Mouse (Mus musculus) kidney, embryonic 16.5 days (tissue): Measurements from ENCODE around the gene Gnl1. TPM values are rescaled to one million over a fixed set of nuclear protein-coding genes. Genes with fewer than 3 reads are reported as not detected.
"Not testable (repeated sequence)": the region's sequence is repeated elsewhere in the genome, so short reads cannot be mapped to it uniquely, and the experiment has no call there.

Experiments used
- ATAC-seq: fragments of 200-750 bp; cut with Nextera tagmentation; 2 replicates; pipeline ENCODE4 v1.8.0; 2017; ENCODE audit warnings: moderate TSS enrichment; ENCODE audit not compliant: low FRiP score, low TSS enrichment
- H3K27ac ChIP-seq: fragments of 300-500 bp; sonication (generic); 2 replicates; pipeline ENCODE4 v1.5.1; 2014; ENCODE audit warnings: low read length
- H3K27me3 ChIP-seq: fragments of 300-500 bp; sonication (generic); 2 replicates; pipeline ENCODE4 v1.6.1; 2014; ENCODE audit warnings: low read length, control low read depth, mixed read lengths; ENCODE audit not compliant: insufficient read depth
- H3K36me3 ChIP-seq: fragments of 300-500 bp; sonication (generic); 2 replicates; pipeline ENCODE4 v1.6.1; 2014; ENCODE audit warnings: low read length, control low read depth, mixed read lengths; ENCODE audit not compliant: insufficient read depth
- H3K4me1 ChIP-seq: fragments of 300-500 bp; sonication (generic); 2 replicates; pipeline ENCODE4 v1.6.1; 2014; ENCODE audit warnings: low read length, control low read depth, mixed read lengths; ENCODE audit not compliant: insufficient read depth
- H3K4me2 ChIP-seq: fragments of 300-500 bp; sonication (generic); replicated peaks from 2 replicates; pipeline ENCODE4 v1.6.1; 2014; ENCODE audit warnings: low read depth, low read length
- H3K4me3 ChIP-seq: fragments of 300-500 bp; sonication (generic); 2 replicates; pipeline ENCODE4 v1.5.1; 2014; ENCODE audit warnings: mild to moderate bottlenecking, low read length
- H3K9ac ChIP-seq: fragments of 300-500 bp; sonication (generic); replicated peaks from 2 replicates; pipeline ENCODE4 v1.6.1; 2014; ENCODE audit warnings: low read length
- H3K9me3 ChIP-seq: fragments of 300-500 bp; sonication (generic); 2 replicates; pipeline ENCODE4 v1.6.1; 2016; ENCODE audit warnings: low read length, control low read depth
- WGBS: fragments of 180-500 bp; shearing (Covaris S2); extraction: QIAGEN DNeasy Blood & Tissue Kit; methylation state at CpG from one replicate; pipeline ENCODE4 v1.1.7; 2014; 5-methylcytosine and 5-hydroxymethylcytosine counted together
- microRNA counts: library from miRNA; unstranded; fragments of <30 nt; microRNA quantifications from one replicate; lab custom pipeline; 2016
- microRNA-seq: library from miRNA; unstranded; fragments of <30 nt; microRNA quantifications from one replicate; pipeline ENCODE4, GENCODE M21; 2016
- polyA plus RNA-seq: library from polyadenylated mRNA; unstranded; fragments of >200 nt; fragmentation: Nextera tagmentation; extraction: Ambion mirVana; gene quantifications from 2 replicates; pipeline ENCODE4 v1.2.1, GENCODE M21; 2015

The Gnl1 gene
- polyA plus RNA-seq, 1 experiment from 2014 or later, result 57.8 TPM

DNA sequence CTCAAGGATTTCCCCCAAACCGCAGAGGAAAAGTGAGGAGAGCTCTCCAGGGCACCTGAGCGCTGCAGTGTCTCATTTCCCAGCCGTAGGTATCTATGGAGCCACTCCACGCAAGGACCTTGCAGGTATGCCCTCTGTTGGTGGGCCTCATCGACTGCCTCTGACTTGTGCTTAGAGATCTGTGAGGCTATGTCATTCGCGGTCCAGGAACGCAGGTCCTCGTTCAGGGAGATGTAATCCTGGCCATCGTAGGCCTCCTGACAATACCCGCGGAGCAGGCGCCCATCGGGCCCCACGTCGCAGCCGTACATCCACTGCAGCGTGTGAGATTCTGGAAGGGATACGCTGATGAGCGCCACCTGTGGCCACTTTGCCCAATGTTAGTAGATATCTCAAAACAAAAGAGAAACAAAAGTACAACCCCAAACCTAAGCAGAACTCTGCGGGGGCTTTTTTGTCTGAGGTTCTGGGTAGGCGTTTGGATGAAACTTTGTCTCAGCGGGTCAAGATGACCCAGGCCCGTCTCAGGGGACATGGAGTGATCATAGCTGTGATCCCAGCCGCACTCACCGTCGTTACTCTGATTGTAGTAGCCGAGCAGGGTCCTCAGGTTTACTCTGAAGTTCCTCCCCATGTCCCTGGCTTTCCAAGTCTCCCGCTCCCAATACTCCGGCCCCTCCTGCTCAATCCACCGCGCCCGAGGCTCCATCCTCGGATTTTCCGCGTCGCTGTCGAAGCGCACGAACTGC, 52.1 kb downstream of the Gnl1 start:
- H3K9ac ChIP-seq, result peak overlapping the region; percentile 55
- H3K4me3 ChIP-seq, result peak overlapping the region; percentile 54
- H3K27ac ChIP-seq, H3K4me1 ChIP-seq, H3K36me3 ChIP-seq, H3K9me3 ChIP-seq, H3K27me3 ChIP-seq: not testable (repeated sequence)
- peak overlapping the region; percentile 87 for H3K4me2 ChIP-seq
- peak; percentile 70 for ATAC-seq
- 2% methylated on average over 40 of the region's 40 CpGs for WGBS

DNA sequence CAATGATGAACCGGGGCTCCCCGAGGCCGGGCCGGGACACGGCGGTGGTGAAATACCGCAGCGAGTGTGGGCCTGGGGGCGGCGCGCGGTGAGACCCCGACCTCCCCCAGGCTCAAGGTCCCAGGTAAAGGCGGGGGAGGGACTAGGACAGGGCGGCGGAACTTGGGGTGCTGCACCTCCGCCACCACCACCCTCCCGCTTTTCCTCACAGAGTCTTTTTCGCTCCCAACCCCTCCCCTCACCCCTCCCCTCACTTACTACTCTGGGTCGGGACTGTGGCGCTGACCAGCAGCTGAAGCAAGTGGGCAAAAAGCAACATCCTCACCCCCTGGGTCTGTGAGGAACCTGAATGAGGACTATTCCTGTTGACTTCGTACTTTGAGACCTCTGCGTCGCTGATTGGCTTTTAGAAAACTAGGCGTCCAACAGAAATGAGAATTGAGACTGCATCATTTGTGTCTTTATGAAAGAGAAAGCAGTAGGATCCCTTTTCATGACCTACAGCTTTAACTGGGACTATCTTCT, 52.8 kb downstream of the Gnl1 start, which contains the start of gene H2-T23:
Gene H2-T23, minus strand, starts transcription at position 505 of the 525 bp plus-strand sequence.
- H3K9me3 ChIP-seq, H3K27ac ChIP-seq, H3K4me1 ChIP-seq, H3K27me3 ChIP-seq, H3K36me3 ChIP-seq: not testable (repeated sequence)
- Histone ChIP-seq H3K9ac (peak within 1 kb of the TSS; percentile 55), H3K4me2 (peak within 1 kb of the TSS; percentile 87), H3K4me3 (peak within 1 kb of the TSS; percentile 54)
- under 1% methylated on average over 24 of the region's 25 CpGs for WGBS
- ATAC-seq, result peak; percentile 58; the same call in 1 of the 2 replicates

DNA sequence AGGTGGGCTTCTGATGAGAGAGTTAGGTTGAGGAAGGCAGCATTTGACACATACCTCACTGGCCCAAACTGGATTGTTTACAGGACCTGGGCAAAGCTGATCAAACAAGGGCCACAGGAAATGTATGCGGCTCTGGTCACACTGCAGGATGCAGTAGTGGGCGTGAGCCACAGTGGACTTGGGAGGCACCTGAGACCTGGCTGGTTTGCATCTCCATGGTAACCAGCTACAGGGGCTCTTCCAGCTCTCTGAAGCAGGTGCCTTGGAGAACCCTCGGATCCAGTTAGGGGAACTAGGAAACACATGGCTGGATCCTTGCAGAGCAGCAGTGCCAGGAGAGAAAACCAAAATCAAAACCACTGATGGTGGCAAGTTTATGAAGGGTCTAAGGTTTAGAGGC, 54.9 kb downstream of the Gnl1 start:
- H3K27me3 ChIP-seq, H3K9ac ChIP-seq: not testable (repeated sequence)
- WGBS, result 47% methylated on average over 3 of the region's 3 CpGs

DNA sequence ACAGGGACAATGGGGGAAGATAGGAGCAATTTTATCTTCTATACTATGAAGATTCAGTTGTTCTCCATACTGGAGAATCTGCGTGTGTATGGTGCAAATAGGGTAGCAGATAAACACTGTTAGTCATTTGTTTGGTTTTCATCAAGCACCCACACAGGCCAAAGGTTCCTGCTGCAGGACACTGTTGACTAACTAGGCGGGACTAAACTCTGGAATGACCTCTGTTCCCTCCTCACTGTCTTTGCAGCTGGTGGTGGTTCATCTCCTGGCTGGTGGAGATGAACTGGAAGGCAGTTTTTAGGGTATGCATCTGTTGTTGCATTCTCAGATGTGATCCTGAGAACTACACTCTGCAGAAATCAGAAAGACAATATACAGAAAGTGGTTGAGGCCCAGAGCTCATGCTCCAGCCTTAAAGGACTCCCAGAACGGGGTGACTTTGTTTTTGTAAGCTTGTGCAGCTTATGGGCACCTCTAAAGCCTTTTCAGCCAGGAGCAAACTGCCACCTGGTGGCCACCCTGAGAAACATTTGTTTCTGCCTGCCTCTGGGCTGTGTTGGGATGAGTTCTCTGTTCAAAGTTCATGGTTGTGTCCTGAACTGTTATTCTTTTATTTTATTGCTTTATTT, 55.5 kb downstream of the Gnl1 start:
- not testable (repeated sequence) for H3K9me3 ChIP-seq, H3K36me3 ChIP-seq, H3K4me3 ChIP-seq, H3K27me3 ChIP-seq, H3K27ac ChIP-seq, H3K4me1 ChIP-seq, H3K4me2 ChIP-seq, H3K9ac ChIP-seq
- WGBS, result 35% methylated on average over 3 of the region's 3 CpGs
- ATAC-seq, result peak; percentile 49; the same call in 1 of the 2 replicates

More for the DNA sequence above, 54.9 kb downstream of the Gnl1 start:
- not testable (repeated sequence) for H3K4me3 ChIP-seq, H3K4me2 ChIP-seq, H3K4me1 ChIP-seq, H3K27ac ChIP-seq, H3K9me3 ChIP-seq, H3K36me3 ChIP-seq, ATAC-seq

DNA sequence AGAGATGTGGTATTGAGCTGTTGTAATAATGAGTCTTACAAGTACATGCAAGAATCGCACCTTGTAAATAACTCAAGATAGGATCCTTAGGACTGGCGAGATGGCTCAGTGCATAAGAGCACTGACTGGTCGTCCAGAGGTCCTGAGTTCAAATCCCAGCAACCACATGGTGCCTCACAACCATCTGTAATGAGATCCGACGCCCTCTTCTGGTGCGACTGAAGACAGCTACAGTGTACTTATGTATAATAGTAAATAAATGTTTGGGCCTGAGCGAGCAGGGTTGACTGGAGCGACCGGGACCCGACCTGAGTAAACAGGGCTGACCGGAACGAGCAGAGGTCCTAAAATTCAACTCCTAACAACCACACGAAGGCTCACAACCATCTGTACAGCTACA, 56.5 kb downstream of the Gnl1 start:
- not testable (repeated sequence) for H3K4me3 ChIP-seq

More for the DNA sequence above, 56.5 kb downstream of the Gnl1 start:
- not testable (repeated sequence) for H3K36me3 ChIP-seq, H3K27ac ChIP-seq, H3K4me1 ChIP-seq, H3K9me3 ChIP-seq, H3K4me2 ChIP-seq, H3K9ac ChIP-seq, H3K27me3 ChIP-seq, ATAC-seq
- 86% methylated on average over 13 of the region's 13 CpGs for WGBS

MicroRNA genes within 50 kb of the gene (microRNA counts, 519-probe panel; counts per million panel counts)
- microRNA mmu-miR-877 (lab: Ali Mortazavi, UCI), result 2,180 counts per million, percentile 55 among the panel's probes with 10 or more counts

Small RNAs within 50 kb of the gene (microRNA-seq; reads per million reads assigned to microRNA genes)
- gene Mir877, result 39.2 reads per million, percentile 46 among the genes with 10 or more reads in this experiment

Other genes with a start within 250 kb of the Gnl1 start
- 33.5 and 40.4 TPM in 2 replicates for gene Ier3, start 158.2 kb upstream of the Gnl1 start, polyA plus RNA-seq
- 52.7 and 56.9 TPM in 2 replicates for gene Flot1, start 156.6 kb upstream of the Gnl1 start, polyA plus RNA-seq
- gene Tubb5, start 141.5 kb upstream of the Gnl1 start, polyA plus RNA-seq, result 905 and 985 TPM in 2 replicates
- gene Mdc1, start 138.3 kb upstream of the Gnl1 start, polyA plus RNA-seq, result 16.3 and 16.7 TPM in 2 replicates
- gene Nrm, start 118.5 kb upstream of the Gnl1 start, polyA plus RNA-seq, result 63.3 and 67.0 TPM in 2 replicates
- 22.2 and 25.2 TPM in 2 replicates for gene Ppp1r18, start 114.3 kb upstream of the Gnl1 start, polyA plus RNA-seq
- 45.1 and 48.2 TPM in 2 replicates for gene Dhx16, start 100.0 kb upstream of the Gnl1 start, polyA plus RNA-seq
- 33.3 and 36.5 TPM in 2 replicates for gene 2310061I04Rik, start 82.4 kb upstream of the Gnl1 start, polyA plus RNA-seq
- gene Atat1, start 69.8 kb upstream of the Gnl1 start, polyA plus RNA-seq, result 82.2 and 102 TPM in 2 replicates
- 88.0 and 89.7 TPM in 2 replicates for gene Mrps18b, start 63.5 kb upstream of the Gnl1 start, polyA plus RNA-seq
- 47.2 and 54.8 TPM in 2 replicates for gene Ppp1r10, start 63.4 kb upstream of the Gnl1 start, polyA plus RNA-seq
- gene Abcf1, start 10.1 kb upstream of the Gnl1 start, polyA plus RNA-seq, result 80.7 and 95.8 TPM in 2 replicates
- gene Prr3, start 385 bp downstream of the Gnl1 start, polyA plus RNA-seq, result 46.6 and 47.9 TPM in 2 replicates
- gene H2-T24, start 40.7 kb downstream of the Gnl1 start, polyA plus RNA-seq, result 2.2 and 3.1 TPM in 2 replicates
- gene H2-T23, start 53.0 kb downstream of the Gnl1 start, polyA plus RNA-seq, result 4.5 and 5.9 TPM in 2 replicates
- 13.9 and 16.0 TPM in 2 replicates for gene H2-T22, start 62.9 kb downstream of the Gnl1 start, polyA plus RNA-seq
- 0.10 TPM in 1 of 2 replicates, not detected in the other for gene Gm6034, start 63.1 kb downstream of the Gnl1 start, polyA plus RNA-seq
- gene Gm11127, start 78.5 kb downstream of the Gnl1 start, polyA plus RNA-seq, result not detected in 2 replicates
- gene Gm19684, start 141.8 kb downstream of the Gnl1 start, polyA plus RNA-seq, result not detected in 2 replicates
- not detected in 2 replicates for gene Gm7030, start 149.6 kb downstream of the Gnl1 start, polyA plus RNA-seq
- 0.56 TPM in 1 of 2 replicates, not detected in the other for gene Gm8909, start 188.7 kb downstream of the Gnl1 start, polyA plus RNA-seq
- not detected in 2 replicates for gene H2-T3, start 210.4 kb downstream of the Gnl1 start, polyA plus RNA-seq